Mouse (Mus musculus): Measurements from ENCODE around the gene Arhgap19.

- TF ChIP-seq CTCF (IDR thresholded peaks at IDR 0.05; ENCODE audit: extremely low read depth, insufficient read length, insufficient replicate concordance, low read depth, low read length) (no peak), POLR2A (IDR thresholded peaks at IDR 0.05; ENCODE audit: low read depth, low read length) (peak; percentile 49)
Measured at GRCm38 (mm10) chr19:41835816-41836215, 34.0 kb upstream of the Arhgap19 start.

All from small intestine, adult 2 months (tissue).